Mouse (Mus musculus) lung, adult 2 months (tissue): ENCODE results near the gene Hoxc10. TPM values are rescaled to one million over a fixed set of nuclear protein-coding genes. Genes with fewer than 3 reads are reported as not detected.

Experiments
- DNase-seq: peaks from one replicate; pipeline ENCODE4 v3.0.0; 2022
- H3K4me1 ChIP-seq: fragments of 200-500 bp; 2 replicates; pipeline ENCODE4 v1.6.1; 2011; ENCODE audit warnings: low read length; ENCODE audit not compliant: control insufficient read depth, insufficient read depth
- H3K4me3 ChIP-seq: fragments of 200-500 bp; replicated peaks from 2 replicates; pipeline ENCODE3; 2011; ENCODE audit warnings: low read depth, mild to moderate bottlenecking, control low read depth, low read length; ENCODE audit errors: extremely low read depth
- CTCF ChIP-seq: fragments of 200-500 bp; IDR thresholded peaks from 2 replicates; pipeline ENCODE4 v1.5.1; 2011; ENCODE audit warnings: mild to moderate bottlenecking, low read length, control low read depth; ENCODE audit not compliant: insufficient read depth
- POLR2A ChIP-seq: fragments of 200-500 bp; IDR thresholded peaks from 2 replicates; pipeline ENCODE4 v1.6.1; 2011; ENCODE audit warnings: low read depth, mild to moderate bottlenecking, control low read depth, low read length, borderline replicate concordance; ENCODE audit errors: extremely low read depth
- WGBS: fragments of 180-500 bp; shearing (Covaris S2); methylation state at CpG from one replicate; pipeline ENCODE4 v1.1.7; 2018; 5-methylcytosine and 5-hydroxymethylcytosine counted together
- polyA plus RNA-seq: library from polyadenylated mRNA; depleted of rRNA; stranded (reverse); fragments of >200 nt; gene quantifications from 2 replicates; pipeline ENCODE4 v1.2.3, GENCODE M21; 2012

Gene Hoxc10
- polyA plus RNA-seq, 1 experiment: not detected

- no peak for TF ChIP-seq POLR2A
- Histone ChIP-seq H3K4me3 (peak overlapping the region; percentile 51), H3K4me1 (peaks cover 7% of the 10 kb centered on the region; the same call in 1 of the 2 replicates)
- no peak for DNase-seq
- WGBS: 3% methylated on average over 37 of the region's 37 CpGs
Measured at GRCm38 (mm10) chr15:102976631-102977422, 10.2 kb downstream of the Hoxc10 start.

- DNase-seq: no peak
- WGBS: 10% methylated on average over 15 of the region's 16 CpGs
- H3K4me3 ChIP-seq: peak overlapping the region; percentile 51
- peaks cover 7% of the 10 kb centered on the region; the same call in 1 of the 2 replicates for H3K4me1 ChIP-seq
- TF ChIP-seq POLR2A (no peak), CTCF (no peak)
Measured at GRCm38 (mm10) chr15:102977423-102977974, 10.9 kb downstream of the Hoxc10 start.

- no peak for DNase-seq
- peaks cover 7% of the 10 kb centered on the region; the same call in 1 of the 2 replicates for H3K4me1 ChIP-seq
- no peak for TF ChIP-seq POLR2A
- no peak for TF ChIP-seq CTCF
- H3K4me3 ChIP-seq: no peak overlapping the region
- WGBS: 27% methylated on average over 13 of the region's 13 CpGs
Measured at GRCm38 (mm10) chr15:102978615-102979515, 12.3 kb downstream of the Hoxc10 start.

- TF ChIP-seq CTCF (no peak), POLR2A (no peak)
- 11% methylated on average over 1 of the region's 1 CpGs for WGBS
Measured at GRCm38 (mm10) chr15:102979936-102980335, 13.3 kb downstream of the Hoxc10 start.

GRCm38 (mm10) chr15:102980352-102980751, 13.8 kb downstream of the Hoxc10 start:
- 6% methylated on average over 11 of the region's 11 CpGs for WGBS
- no peak overlapping the region for H3K4me3 ChIP-seq

More at GRCm38 (mm10) chr15:102979936-102980335, 13.3 kb downstream of the Hoxc10 start:
- DNase-seq: no peak
- H3K4me3 ChIP-seq: no peak overlapping the region
- peaks cover 7% of the 10 kb centered on the region; the same call in 1 of the 2 replicates for H3K4me1 ChIP-seq

GRCm38 (mm10) chr15:102980912-102981311, 14.3 kb downstream of the Hoxc10 start:
- DNase-seq: no peak

More at GRCm38 (mm10) chr15:102980352-102980751, 13.8 kb downstream of the Hoxc10 start:
- peaks cover 7% of the 10 kb centered on the region; the same call in 1 of the 2 replicates for H3K4me1 ChIP-seq
- no peak for DNase-seq
- no peak for TF ChIP-seq CTCF
- TF ChIP-seq POLR2A: no peak

GRCm38 (mm10) chr15:102981379-102982288, 15.0 kb downstream of the Hoxc10 start:
- 1% methylated on average over 88 of the region's 88 CpGs for WGBS
- H3K4me3 ChIP-seq: no peak overlapping the region
- H3K4me1 ChIP-seq: peaks cover 7% of the 10 kb centered on the region; the same call in 1 of the 2 replicates
- DNase-seq: no peak
- no peak for TF ChIP-seq POLR2A
- no peak for TF ChIP-seq CTCF

More at GRCm38 (mm10) chr15:102980912-102981311, 14.3 kb downstream of the Hoxc10 start:
- Histone ChIP-seq H3K4me3 (no peak overlapping the region), H3K4me1 (peaks cover 7% of the 10 kb centered on the region; the same call in 1 of the 2 replicates)
- WGBS: 3% methylated on average over 14 of the region's 14 CpGs
- TF ChIP-seq CTCF: no peak
- TF ChIP-seq POLR2A: no peak

GRCm38 (mm10) chr15:102983716-102984115, 17.1 kb downstream of the Hoxc10 start:
- 3% methylated on average over 12 of the region's 12 CpGs for WGBS
- TF ChIP-seq POLR2A: no peak
- Histone ChIP-seq H3K4me1 (no peaks in the 10 kb centered on the region), H3K4me3 (no peak overlapping the region)
- no peak for DNase-seq

- WGBS: 7% methylated on average over 10 of the region's 10 CpGs
- no peak for TF ChIP-seq CTCF
- no peak for TF ChIP-seq POLR2A
- no peaks in the 10 kb centered on the region for H3K4me1 ChIP-seq
- no peak for DNase-seq
- no peak overlapping the region for H3K4me3 ChIP-seq
Measured at GRCm38 (mm10) chr15:102984521-102984920, 17.9 kb downstream of the Hoxc10 start.
